Mouse (Mus musculus): ENCODE results near the gene Sec24c. TPM values are rescaled to one million over a fixed set of nuclear protein-coding genes. Genes with fewer than 3 reads are reported as not detected.

The Sec24c gene
- polyA plus RNA-seq, 1 experiment from 2014 or later: 100 TPM

GRCm38 (mm10) chr14:20707201-20708190 lies 33.4 kb downstream of the Sec24c start, which contains the start of gene Zswim8:
TSS of gene Zswim8 (plus strand) at chr14:20707552.
- Histone ChIP-seq H3K27ac (ENCODE audit: low read depth) (peak within 1 kb of the TSS; percentile 81), H3K4me1 (ENCODE audit: insufficient read depth) (peaks cover 6% of the 10 kb centered on the region), H3K27me3 (ENCODE audit: insufficient read depth, low read length) (no peaks in the 10 kb centered on the region), H3K36me3 (ENCODE audit: insufficient read depth) (peaks cover 37% of the 10 kb centered on the region), H3K4me3 (ENCODE audit: low read depth, low read length) (peak within 1 kb of the TSS; percentile 99), H3K9me3 (ENCODE audit: low read depth, low read length) (no peaks in the 10 kb centered on the region), H3K9ac (peak within 1 kb of the TSS; percentile 96), H3K4me2 (peak within 1 kb of the TSS; percentile 75)
- DNase-seq: peak; percentile 95
- TF ChIP-seq CTCF (IDR thresholded peaks at IDR 0.05; ENCODE audit: low read depth): no peak
- WGBS: under 1% methylated on average over 80 of the region's 80 CpGs
- ATAC-seq (ENCODE audit: insufficient read depth): peak; percentile 93

DNA sequence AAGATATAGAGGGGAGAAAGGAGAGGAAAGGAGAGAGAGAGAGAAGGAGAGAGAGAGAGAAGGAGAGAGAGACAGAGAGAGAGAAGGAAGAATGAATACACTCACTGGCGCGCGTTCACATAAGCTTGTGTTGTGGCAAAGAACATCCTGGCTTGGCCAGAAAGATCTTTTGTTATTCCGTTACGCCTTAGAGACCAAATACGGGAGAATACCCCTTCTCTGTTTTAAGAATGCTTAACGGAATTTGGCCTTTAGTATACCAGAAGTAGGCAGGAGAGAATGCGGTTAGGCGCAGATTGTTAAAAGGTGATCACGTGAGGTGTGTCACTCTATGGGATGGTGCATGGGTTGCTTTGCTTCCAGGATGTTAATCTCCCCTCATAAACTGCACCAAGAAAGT lies 34.1 kb downstream of the Sec24c start:
- peak overlapping the region; percentile 99 for H3K4me3 ChIP-seq (ENCODE audit: low read depth, low read length)
- H3K27ac ChIP-seq (ENCODE audit: low read depth): no peak overlapping the region
- ATAC-seq (ENCODE audit: insufficient read depth) (no peak), DNase-seq (peak; percentile 23)
- H3K9me3 ChIP-seq (ENCODE audit: low read depth, low read length): no peaks in the 10 kb centered on the region
- WGBS: 5% methylated on average over 10 of the region's 10 CpGs
- H3K4me2 ChIP-seq: peak overlapping the region; percentile 75
- no peaks in the 10 kb centered on the region for H3K27me3 ChIP-seq (ENCODE audit: insufficient read depth, low read length)
- H3K4me1 ChIP-seq (ENCODE audit: insufficient read depth): peaks cover 6% of the 10 kb centered on the region
- peaks cover 44% of the 10 kb centered on the region for H3K36me3 ChIP-seq (ENCODE audit: insufficient read depth)
- peak overlapping the region; percentile 96 for H3K9ac ChIP-seq
- no peak for TF ChIP-seq CTCF (IDR thresholded peaks at IDR 0.05; ENCODE audit: low read depth)

DNA sequence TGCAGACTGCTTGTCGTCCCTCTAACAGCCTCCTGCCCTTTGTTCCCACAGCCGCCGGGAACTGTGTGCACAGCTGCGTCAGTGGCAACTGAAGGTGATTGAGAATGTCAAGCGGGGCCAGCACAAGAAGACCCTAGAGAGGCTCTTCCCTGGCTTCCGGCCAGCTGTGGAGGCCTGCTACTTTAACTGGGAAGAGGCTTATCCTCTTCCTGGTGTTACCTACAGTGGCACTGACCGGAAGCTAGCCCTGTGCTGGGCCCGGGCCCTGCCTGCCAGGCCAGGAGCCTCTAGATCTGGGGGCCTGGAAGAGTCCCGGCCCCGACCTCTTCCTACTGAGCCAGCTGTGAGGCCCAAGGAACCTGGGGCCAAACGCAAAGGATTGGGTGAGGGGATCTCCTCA lies 39.7 kb downstream of the Sec24c start:
- H3K27ac ChIP-seq (ENCODE audit: low read depth): no peak overlapping the region
- H3K9ac ChIP-seq: no peak overlapping the region
- DNase-seq (no peak), ATAC-seq (ENCODE audit: insufficient read depth) (no peak)
- H3K36me3 ChIP-seq (ENCODE audit: insufficient read depth): peaks cover 84% of the 10 kb centered on the region
- no peak for TF ChIP-seq CTCF (IDR thresholded peaks at IDR 0.05; ENCODE audit: low read depth)
- H3K4me3 ChIP-seq (ENCODE audit: low read depth, low read length): no peak overlapping the region
- H3K4me1 ChIP-seq (ENCODE audit: insufficient read depth): peaks cover 5% of the 10 kb centered on the region
- H3K9me3 ChIP-seq (ENCODE audit: low read depth, low read length): no peaks in the 10 kb centered on the region
- H3K4me2 ChIP-seq: no peak overlapping the region
- WGBS: 47% methylated on average over 11 of the region's 11 CpGs
- H3K27me3 ChIP-seq (ENCODE audit: insufficient read depth, low read length): no peaks in the 10 kb centered on the region

DNA sequence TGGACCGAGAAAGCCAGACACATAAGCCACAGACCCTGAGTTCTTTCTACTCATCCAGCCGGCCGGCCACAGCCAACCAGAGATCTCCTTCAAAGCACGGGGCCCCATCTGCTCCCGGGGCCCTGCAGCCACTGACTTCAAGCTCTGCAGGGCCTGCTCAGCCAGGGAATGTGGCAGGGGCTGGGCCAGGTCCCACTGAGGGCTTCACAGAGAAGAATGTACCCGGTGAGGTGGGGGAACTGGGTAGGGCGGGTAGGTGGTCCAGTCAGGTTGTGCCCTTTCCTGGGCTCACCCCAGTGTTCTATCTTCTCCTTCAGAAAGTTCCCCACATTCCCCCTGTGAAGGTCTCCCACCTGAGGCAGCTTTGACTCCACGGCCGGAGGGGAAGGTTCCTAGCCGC lies 44.3 kb downstream of the Sec24c start:
- Histone ChIP-seq H3K9ac (no peak overlapping the region), H3K4me3 (ENCODE audit: low read depth, low read length) (no peak overlapping the region), H3K4me2 (no peak overlapping the region), H3K36me3 (ENCODE audit: insufficient read depth) (peaks cover 99% of the 10 kb centered on the region), H3K27me3 (ENCODE audit: insufficient read depth, low read length) (no peaks in the 10 kb centered on the region), H3K27ac (ENCODE audit: low read depth) (no peak overlapping the region), H3K4me1 (ENCODE audit: insufficient read depth) (no peaks in the 10 kb centered on the region), H3K9me3 (ENCODE audit: low read depth, low read length) (no peaks in the 10 kb centered on the region)
- 90% methylated on average over 10 of the region's 10 CpGs for WGBS
- ATAC-seq (ENCODE audit: insufficient read depth) (no peak), DNase-seq (no peak)
- no peak for TF ChIP-seq CTCF (IDR thresholded peaks at IDR 0.05; ENCODE audit: low read depth)

- no peak overlapping the region for H3K27ac ChIP-seq (ENCODE audit: low read depth)
- no peaks in the 10 kb centered on the region for H3K9me3 ChIP-seq (ENCODE audit: low read depth, low read length)
- 89% methylated on average over 12 of the region's 12 CpGs for WGBS
- H3K36me3 ChIP-seq (ENCODE audit: insufficient read depth): peaks cover 98% of the 10 kb centered on the region
- DNase-seq (no peak), ATAC-seq (ENCODE audit: insufficient read depth) (no peak)
- TF ChIP-seq CTCF (IDR thresholded peaks at IDR 0.05; ENCODE audit: low read depth): no peak
- no peaks in the 10 kb centered on the region for H3K27me3 ChIP-seq (ENCODE audit: insufficient read depth, low read length)
- H3K4me1 ChIP-seq (ENCODE audit: insufficient read depth): no peaks in the 10 kb centered on the region
- no peak overlapping the region for H3K4me3 ChIP-seq (ENCODE audit: low read depth, low read length)
- no peak overlapping the region for H3K9ac ChIP-seq
- H3K4me2 ChIP-seq: no peak overlapping the region
Measured at GRCm38 (mm10) chr14:20719767-20720166, 45.7 kb downstream of the Sec24c start.

DNA sequence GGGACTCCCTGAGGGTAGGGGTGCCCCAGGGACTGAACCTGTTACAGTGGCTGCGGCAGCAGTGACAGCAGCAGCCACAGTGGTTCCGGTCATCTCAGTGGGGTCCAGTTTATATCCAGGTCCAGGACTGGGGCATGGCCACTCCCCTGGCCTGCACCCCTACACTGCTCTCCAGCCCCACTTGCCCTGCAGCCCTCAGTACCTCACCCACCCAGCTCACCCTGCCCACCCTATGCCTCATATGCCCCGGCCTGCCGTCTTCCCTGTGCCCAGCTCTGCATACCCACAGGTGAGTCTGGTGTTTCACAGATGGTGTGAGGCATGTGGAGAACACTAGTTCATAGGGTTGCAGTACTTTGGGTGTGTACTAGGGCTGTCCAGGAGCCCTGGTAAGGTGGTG lies 47.3 kb downstream of the Sec24c start:
- Histone ChIP-seq H3K27ac (ENCODE audit: low read depth) (no peak overlapping the region), H3K9ac (no peak overlapping the region), H3K36me3 (ENCODE audit: insufficient read depth) (peaks cover 99% of the 10 kb centered on the region), H3K4me1 (ENCODE audit: insufficient read depth) (no peaks in the 10 kb centered on the region), H3K4me2 (no peak overlapping the region), H3K27me3 (ENCODE audit: insufficient read depth, low read length) (no peaks in the 10 kb centered on the region), H3K4me3 (ENCODE audit: low read depth, low read length) (no peak overlapping the region), H3K9me3 (ENCODE audit: low read depth, low read length) (no peaks in the 10 kb centered on the region)
- WGBS: 95% methylated on average over 4 of the region's 4 CpGs
- no peak for TF ChIP-seq CTCF (IDR thresholded peaks at IDR 0.05; ENCODE audit: low read depth)
- DNase-seq: no peak
- ATAC-seq (ENCODE audit: insufficient read depth): peak; percentile 31; the same call in 1 of the 2 replicates

- H3K4me3 ChIP-seq (ENCODE audit: low read depth, low read length): no peak overlapping the region
- H3K4me2 ChIP-seq: no peak overlapping the region
- TF ChIP-seq CTCF (IDR thresholded peaks at IDR 0.05; ENCODE audit: low read depth): no peak
- no peaks in the 10 kb centered on the region for H3K4me1 ChIP-seq (ENCODE audit: insufficient read depth)
- H3K36me3 ChIP-seq (ENCODE audit: insufficient read depth): peaks cover 99% of the 10 kb centered on the region
- H3K9ac ChIP-seq: no peak overlapping the region
- H3K27me3 ChIP-seq (ENCODE audit: insufficient read depth, low read length): no peaks in the 10 kb centered on the region
- ATAC-seq (ENCODE audit: insufficient read depth): no peak
- no peak for DNase-seq
- H3K27ac ChIP-seq (ENCODE audit: low read depth): no peak overlapping the region
- WGBS: 87% methylated on average over 12 of the region's 12 CpGs
- H3K9me3 ChIP-seq (ENCODE audit: low read depth, low read length): no peaks in the 10 kb centered on the region
Measured at GRCm38 (mm10) chr14:20723006-20723405, 48.9 kb downstream of the Sec24c start.
